Mouse (Mus musculus): ENCODE measurements at regions not wholly inside any gene's neighbourhood (a gene's known extent, or its start where the extent isn't known, plus 50 kb on each side); places are given as distances from the start of the nearest gene placed in this dataset.
"Not testable (repeated sequence)": the region's sequence is repeated elsewhere in the genome, so short reads cannot be mapped to it uniquely, and the experiment has no call there.

DNA sequence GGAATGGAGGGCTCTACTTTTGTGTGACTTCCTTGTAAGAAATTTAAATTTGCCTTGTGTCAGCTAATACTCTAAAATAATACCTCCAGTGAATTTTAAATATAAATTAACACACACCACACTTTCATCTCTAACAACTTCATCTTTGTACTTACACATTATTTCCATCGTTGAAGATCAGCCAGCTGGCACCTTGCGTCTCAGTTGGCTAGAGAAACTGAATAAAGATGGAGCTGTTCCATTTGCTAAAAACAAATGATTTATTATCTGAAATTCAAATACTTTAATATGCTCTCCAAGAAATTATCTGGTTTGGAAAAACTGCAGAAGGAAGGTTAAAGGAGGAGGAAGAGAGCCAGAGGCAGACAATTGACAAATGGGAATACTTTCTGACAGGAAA lies 122.0 kb upstream of the Gm11096 start:
- DNase-seq: no peak

DNA sequence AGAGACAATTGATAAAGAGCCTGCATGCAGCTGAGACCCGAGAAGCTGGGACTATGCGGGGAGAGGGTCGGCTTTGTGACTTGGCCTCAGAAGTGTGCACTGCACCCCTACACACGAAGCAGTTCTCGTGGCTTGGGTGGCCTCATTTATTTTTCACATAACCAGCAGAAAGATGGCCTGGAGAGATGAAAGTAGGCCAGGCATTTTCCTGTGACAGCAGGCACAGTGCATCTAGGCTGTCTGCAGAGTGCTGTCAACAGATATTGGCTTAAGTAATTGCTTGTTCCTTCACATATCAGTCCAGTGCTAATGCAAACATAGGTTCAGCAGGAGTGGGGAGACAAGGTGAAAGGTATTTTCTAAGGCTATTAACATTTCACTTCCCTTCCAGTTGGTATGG lies 124.9 kb upstream of the Gm11096 start:
- no peak for DNase-seq

DNA sequence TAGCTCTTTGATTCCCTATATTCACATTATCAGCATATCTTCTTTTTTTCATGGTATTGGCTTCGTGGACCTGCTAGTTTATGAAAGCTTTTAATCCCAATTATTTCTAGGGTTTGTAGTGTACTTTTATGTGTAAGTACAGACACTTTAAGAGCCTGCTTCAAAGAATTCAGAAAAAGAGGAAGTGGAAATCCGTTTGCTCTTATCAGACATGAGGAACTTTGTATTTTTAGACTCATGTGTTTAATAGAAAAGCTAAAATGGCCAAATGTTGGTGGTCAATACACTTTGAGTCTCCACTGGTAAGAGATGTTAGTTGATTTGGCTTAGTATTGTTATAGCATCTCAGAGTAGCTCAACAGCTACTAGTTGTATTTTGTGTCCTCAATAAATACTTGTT lies 135.7 kb upstream of the Gm11096 start:
- no peak for DNase-seq

DNA sequence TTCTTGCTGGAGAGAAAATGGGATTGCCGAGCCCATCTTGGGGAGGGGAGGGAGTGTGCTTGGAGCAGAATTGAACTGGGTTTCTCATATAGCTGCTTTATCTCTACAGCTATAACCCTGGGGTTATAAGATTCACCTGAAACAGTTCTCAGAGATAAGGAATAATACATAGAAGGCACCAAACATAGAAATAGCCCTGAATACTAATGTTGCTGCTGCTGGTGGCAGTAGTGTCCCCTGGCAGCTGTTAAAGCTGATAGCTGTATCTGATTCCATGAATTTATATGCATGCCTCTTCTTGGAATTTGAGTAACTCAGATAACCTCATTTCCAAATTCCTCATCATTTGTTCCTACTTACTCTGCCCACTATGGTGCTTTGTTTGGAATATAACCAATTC lies 137.0 kb upstream of the Gm11096 start:
- no peak for DNase-seq

DNA sequence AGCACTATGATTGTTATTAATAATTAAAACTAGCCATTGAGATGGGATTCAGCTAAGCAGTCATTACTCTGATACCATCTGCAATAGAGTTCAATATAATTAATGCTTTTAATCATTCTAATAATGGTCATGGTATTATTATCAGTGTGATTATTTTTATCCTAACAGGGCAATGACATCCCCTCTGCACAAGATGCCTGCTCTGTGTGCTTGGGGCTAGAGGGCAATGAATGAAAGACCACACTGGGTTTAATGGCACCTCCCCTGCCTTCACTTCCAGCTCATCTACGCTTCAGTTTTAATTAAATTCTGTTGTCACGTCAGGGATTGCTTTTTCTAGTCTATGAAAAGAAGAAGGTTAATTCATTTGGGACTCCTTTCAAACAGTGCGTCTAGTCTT lies 139.1 kb upstream of the Gm11096 start:
- no peak for DNase-seq

DNA sequence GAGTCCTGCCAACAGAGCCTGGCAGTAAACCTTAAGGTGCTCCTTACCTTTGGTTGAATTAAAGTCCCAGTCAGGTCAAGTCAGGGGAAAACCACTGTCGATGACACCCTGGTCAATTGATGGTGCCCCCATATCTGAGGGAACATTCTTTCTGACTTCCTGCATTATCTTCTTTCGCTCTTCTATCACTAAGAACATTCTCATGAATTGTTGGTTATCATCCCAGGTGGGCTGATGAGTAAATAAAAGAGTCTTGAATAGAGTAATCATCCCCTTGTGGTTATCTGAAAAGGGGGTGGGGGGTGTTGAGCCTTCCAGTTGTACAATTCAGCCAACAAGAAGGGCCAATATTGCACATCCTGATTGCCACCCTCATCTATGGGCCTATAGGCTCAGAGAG lies 149.7 kb upstream of the Gm11096 start:
- DNase-seq: no peak

DNA sequence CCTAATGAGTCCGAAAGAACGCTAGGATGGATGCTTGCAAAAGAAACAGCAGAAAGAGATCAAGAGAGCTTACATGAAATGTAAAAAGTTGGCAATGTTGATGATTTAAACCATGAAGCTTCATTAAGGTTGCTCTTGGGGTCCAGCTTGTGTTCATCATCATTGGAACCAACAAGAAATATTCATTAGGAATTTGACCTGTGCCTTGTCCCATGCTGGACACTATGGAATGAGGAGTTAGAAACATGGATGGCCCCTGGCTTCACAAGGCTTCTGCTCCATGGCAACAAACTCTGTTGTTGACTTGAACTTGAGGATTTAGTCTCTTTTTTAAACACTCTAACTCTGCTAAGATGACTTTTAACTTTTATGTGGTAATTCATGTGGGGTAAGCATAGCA lies 159.0 kb upstream of the Gm11096 start:
- no peak for DNase-seq

DNA sequence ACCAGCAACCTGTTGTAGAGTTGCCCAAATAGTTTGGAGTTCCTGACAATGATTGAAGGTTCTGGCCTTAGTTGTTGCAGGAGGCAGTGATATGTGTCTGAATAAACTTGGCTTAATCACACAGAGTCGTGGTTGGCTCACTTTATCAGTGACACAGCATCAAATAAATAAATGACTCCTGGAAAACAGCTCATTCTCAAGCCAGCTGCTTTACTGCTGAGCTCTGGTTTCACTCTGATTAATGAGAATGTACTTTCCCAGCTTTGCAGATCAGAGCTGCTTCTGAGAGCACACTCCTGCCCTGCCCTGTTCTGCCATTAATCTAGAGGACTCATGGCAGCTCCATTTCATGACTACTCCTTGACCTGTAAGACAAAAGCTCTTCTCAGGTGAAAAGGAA lies 171.3 kb upstream of the Gm11096 start:
- DNase-seq: no peak

DNA sequence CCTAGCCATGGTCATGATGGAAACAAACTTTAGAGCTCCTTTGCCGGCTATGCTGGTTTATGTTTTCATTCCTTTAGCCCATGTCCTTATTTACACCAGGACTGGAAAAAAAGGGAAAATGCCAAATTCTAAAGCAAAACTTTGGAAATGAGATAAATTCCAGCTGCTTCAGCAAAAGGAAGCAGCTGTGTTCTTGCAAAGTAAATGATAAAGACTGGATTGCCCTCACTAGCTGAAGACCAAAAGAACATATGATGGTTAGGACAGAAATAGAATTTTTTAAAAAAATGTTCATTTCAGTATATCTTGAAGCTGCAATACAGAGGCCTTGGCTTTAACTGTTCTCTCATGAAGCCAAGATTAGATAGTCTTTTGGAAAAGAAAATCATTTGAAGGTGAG lies 179.6 kb upstream of the Gm11096 start:
- DNase-seq: no peak

DNA sequence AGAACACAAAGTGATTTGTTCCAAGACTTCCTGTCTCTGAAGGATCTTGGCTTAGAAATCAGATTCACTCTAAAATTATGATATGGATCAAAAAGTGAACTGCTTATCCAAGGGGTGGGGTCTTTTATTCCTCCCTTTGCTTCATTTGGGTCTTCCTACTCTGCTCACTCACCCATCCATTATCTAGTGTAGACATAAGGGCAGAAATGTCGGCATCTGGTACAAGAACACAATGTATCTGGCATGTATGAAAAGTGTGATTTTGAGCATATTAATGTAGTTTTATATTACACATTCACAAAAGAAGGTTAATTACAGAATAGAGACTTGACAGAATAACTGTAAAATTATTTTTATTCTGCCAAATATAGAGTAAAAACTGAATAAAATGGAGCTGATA lies 181.5 kb upstream of the Gm11096 start:
- DNase-seq: no peak

DNA sequence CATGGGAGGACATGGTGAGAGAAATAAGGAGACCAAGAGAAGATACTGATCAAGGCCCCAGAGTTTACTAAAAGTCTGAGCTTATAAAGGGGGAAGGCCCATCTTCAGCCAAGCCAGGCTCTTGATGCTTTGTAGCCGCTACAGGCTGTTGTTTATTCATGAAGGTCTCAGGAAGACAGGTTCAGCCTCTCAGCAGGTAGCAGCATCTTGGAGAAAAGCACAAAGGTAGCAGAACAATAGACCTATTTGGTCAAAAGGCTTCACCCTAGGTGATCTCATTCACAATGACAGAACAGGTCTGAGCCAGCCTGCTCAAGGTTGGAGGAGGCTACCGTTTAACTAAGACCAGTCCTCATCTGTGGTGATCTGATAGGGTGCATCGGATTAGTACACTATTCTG lies 185.5 kb upstream of the Gm11096 start:
- DNase-seq: no peak

DNA sequence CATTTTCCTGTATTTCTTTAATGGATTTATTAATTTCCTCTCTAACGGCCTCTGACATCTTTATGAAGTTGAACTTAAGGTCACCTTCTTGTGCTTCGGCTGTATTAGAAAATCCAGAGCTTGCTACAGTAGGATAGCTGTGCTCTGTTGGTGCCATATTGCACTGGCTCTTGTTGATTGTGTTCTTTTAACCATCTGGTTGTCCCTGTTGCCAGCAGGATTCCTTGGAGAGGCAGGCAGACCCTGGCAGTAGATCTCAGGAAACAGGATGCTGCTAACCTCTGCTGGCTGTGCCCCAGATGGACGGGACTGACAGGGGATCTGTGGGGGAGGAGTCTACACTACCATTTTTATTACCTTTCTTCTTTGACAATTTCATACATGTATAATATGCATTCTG lies 185.9 kb upstream of the Thumpd2 start:
- DNase-seq: no peak

DNA sequence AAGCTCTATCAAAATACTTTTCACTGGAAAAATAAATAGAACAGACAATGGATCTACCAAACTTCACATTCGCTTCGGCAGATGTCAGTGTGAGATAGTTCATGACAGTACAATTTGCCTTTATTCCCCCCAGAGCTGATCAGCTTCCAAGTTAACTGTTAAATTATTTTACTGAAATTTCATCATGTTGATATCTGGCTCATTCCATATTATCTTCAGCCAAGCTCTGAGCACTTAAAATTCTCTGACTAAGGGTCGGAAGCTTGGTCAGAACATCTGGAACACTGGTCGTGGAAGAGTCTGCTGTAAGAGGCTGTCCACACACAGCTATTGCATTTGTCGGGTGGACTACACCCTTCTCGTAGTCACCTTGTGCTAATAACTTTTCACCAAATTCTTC lies 181.3 kb upstream of the Thumpd2 start:
- no peak for DNase-seq

DNA sequence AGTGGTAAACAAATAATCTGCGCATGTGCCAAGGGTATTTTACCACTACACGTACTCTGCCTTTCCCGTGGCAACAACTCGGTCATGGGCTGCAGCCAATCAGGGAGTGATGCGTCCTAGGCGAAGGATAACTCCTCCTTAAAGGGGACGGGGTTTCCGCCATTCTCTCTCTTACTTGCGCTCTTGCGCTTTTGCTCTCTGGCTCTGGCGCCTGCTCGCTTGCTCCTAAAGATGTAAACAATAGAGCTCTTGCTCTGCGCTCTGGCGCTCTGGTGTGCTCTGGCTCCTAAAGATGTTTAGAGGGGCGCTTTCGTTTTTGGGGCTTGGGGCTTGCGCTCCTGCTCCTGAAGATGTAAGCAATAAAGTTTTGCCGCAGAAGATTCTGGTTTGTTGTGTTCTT lies 166.9 kb upstream of the Thumpd2 start:
- not testable (repeated sequence) for DNase-seq

DNA sequence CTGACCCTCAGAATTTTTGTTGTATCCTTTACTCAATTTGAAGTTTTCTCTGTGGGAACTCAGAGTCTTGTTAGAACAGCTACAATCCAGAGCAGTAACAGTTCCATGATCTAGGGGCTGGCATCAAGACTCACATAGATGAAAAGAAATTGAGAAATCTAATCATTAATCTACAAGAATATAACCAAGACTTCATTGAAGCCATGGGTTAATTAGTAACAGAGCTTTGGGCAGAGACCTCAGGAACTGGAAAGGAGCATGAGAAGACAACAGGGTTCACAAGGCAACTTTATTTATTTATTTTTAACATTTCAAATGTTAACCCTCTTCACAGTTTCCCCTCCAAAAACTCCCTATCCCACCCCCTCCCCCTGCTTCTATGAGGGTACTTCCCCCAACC lies 160.4 kb upstream of the Thumpd2 start:
- DNase-seq: no peak

DNA sequence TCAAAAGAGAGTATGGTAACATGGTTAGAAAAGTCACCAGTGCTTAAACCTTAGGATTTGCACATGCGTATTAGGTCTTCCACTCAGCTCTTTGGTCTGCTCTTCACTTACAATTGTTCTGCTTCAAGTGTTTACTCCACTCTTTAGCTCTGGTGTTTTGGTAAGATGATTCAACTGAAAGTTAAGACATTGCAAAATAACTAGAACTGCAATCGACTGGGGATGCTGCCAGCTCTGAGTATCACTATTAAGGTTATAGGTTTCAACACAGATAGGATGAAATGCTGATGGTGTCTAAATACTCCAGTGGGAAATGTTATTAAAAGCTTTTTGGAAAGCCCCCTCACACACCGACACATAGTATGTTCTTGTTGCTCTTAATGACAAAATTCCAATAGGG lies 156.6 kb upstream of the Thumpd2 start:
- no peak for DNase-seq

DNA sequence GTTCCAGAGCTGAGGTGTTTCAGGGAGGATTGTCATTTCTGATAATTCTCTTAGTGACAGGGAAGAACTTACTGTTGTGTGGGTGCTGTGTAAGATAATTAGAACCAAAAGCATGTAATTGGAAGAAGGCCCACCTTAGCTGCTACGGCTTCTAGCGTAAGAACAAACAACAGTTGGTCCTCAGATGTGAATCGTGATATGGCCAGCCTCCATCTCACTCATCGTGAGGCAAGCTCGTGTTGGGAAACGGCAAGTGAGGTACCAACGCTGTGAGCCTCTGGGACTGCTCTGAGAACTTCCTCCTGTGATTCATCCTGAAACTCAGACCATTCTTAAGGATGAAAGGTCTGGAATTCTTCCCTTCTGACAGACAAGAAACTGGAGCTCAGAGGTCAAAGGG lies 150.0 kb upstream of the Thumpd2 start:
- no peak for DNase-seq

DNA sequence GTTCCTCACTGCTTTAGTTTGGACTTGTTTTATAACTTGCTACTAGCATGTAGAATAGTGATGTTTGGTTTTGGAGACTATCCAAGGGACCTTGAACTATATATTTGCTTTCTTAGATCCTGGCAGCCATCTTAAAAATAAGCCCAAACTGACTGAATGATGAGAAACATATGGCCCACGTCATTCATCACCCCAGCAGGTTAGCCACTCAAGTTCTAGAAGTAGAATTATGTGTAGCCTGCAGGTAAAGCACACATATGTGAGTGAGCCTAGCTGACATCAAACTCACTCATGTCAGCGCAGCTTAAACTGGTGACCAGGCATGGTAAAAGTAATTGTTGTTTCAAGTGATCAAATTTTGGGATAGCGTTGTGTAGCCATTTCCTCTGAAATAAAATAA lies 147.2 kb upstream of the Thumpd2 start:
- DNase-seq: no peak

DNA sequence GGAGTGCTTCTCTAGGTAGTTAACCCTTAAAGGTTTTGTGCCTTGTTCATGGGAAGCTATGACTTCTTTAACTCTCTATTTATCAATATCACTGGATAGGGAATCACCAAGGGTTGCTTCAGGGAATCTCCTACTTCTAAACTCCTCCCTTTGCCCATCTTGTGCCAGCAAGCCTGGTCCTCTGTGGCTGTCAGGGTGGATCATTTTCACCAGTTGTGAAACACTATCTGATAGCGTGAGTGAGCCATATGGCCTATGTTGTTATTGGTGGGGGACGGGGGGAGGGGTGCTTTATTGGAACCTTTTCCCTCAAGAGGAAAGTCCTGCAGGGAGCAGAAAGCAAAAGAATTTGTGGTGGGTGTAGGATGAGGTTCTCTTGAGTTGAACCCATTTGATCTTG lies 145.5 kb upstream of the Thumpd2 start:
- DNase-seq: no peak

DNA sequence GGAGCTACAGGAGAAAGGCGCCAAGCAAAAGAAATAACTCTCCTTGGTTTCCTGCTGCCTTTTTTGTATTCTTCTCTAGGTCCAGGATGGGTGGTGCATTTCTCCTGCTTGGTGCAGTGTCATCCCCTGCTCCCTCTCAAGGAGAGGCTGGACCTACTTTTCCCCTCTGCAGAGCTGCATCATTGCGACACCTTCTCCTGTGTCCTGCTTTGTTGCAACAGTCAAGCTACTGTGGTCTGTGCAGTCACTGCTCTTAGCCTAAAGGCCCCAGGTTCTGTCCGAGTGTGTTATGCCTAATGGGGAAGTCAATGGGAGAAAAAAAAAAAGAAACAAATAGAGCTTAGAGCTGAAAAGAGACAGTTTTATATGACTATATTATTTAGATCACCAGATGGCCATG lies 144.4 kb upstream of the Thumpd2 start:
- DNase-seq: no peak

DNA sequence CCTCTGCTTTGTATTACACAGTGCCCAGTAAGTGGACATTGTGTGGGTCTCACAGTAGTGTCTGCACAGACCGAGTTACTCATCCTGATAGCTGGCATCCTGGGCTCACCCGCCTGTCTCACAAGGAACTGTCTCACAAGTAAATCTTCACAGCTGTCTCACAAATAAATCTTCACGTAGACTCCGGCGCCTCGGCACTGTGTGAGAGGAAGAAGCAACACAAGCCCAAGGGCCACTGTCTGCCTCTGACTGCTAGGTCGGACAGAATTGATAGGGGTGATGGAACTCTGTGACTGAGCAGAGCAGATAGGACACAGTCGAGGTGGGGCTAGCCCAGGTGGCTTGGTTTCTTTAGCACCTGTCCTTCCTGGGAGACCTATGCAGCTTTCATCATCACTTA lies 136.2 kb upstream of the Thumpd2 start:
- no peak for DNase-seq

DNA sequence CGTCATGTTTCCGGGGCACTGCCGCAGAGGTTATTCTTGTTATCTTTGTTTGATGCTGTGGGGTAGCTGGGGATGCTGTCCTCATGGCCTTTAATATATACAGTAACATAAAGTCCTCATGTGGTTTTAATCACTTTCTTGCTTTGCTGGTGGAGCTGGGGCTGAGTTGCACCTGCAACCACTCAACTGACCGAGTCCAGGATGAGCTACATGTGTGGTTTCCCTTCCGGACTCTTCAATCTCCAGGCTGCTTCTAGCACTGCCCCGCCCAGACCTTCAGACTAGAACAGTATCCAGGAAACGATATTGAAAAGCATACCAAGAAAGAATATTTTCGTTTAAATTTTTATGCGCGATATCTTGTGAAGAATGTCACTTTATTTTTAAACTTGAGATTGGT lies 129.1 kb upstream of the Thumpd2 start:
- no peak for DNase-seq

DNA sequence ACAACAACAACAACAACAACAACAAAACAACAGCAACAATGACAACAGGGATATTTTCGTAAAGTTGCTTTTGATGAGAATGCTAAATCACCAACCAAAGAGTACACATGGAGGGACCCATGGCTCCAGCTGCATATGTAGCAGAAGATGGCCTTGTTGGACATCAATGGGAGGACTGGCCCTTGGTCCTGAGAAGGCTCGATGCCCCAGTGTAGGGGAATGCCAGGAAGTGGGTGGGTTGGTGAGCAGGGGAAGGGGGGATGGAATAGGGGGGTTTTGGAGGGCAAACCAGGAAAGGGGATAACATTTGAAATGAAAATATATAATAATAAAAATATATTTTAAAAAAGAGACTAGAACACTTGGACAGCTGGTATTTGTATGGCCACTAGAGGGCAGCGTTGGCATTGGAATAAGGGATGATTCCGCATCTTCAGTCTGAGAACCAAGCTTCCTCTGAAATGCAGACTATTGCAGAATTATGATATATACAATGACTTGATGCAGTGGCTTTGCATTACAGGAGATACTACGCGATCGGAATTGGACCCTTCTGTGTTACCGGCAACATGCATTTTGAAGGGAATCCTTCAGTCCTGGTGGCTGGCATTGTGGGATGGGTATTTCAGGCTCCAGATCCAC lies 128.5 kb upstream of the Thumpd2 start:
- peak; percentile 69 for DNase-seq

DNA sequence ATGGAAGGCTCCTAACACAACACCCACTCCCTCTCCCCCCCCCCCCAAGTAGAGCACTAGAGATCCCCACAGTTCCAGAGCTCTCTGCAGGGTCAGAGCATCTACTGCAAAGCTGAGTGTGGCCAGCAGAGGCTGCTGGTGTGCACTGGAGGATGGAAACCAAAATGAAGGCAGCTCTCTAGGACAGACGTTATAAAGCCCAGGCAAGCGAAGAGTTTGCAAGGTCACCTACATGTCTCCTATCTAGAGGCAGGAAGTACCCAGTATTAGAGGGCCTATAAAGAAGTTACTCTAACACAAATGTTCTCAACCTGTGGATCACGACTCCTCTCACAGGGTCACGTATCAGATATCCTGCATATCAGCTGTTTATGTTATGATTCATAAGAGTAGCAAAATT lies 125.1 kb upstream of the Thumpd2 start:
- peak; percentile 25 for DNase-seq

DNA sequence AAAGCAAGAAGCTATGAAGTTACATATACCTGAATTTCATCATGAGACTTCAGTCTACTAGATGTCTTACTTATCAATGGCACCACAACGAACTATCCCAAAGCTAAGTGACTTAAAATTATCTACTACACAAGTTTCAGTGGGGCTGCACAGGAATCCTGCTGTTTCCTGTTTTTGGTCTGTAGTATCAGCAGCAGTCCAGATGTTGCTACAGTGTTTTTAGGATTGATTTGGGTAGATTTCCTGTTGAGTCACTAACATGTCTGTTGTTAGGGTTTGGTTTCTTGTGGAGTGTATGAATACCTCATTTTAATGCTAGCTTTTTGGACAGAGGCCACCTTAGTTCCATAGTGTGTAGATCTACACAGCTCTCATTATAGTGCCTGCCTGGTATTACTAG lies 120.8 kb upstream of the Thumpd2 start:
- no peak for DNase-seq

All from gastrocnemius, postnatal 10 days (tissue).